Mouse (Mus musculus) embryonic stem cell, embryonic (primary cell): ENCODE data around the gene Rab15.

ENCODE experiments used
- CTCF ChIA-PET, 4 experiments: fragments of 300-600 bp in 2 of 4; fragments of 350-600 bp in 2 of 4; sonication (Branson Sonifier 250); formaldehyde crosslinking; loops; one replicate each; lab custom pipeline; 2022; ENCODE audit warnings: inconsistent platforms in 2 of 4; lab: Charles Lee
- POLR2A ChIA-PET, 4 experiments: fragments of 300-600 bp in 2 of 4; fragments of 350-600 bp in 2 of 4; sonication (Branson Sonifier 250); formaldehyde crosslinking; loops; one replicate each; lab custom pipeline; 2022; ENCODE audit warnings: antibody characterized with exemption in 4 of 4, inconsistent platforms in 1 of 4; lab: Charles Lee

The Rab15 gene

DNA sequence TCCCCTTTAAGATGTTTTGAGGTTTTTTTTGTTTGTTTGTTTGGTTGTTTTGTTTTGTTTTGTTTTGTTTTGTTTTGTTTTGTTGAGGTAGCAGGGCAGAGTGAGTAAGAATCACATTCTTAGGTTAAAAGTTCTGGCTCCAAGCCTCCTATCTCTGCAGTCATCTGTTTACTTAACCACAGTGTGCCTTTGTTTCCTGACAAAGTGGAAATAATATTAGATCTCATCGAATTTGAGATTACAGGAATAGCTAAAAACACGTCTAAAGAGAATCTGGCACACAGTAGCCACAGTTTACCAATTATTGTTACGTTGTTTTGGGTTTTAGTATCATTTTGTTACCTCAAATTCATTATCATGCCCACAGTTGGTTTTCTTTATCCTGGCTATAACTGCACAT, 48.1 kb downstream of the Rab15 start:
- CTCF ChIA-PET = interaction anchor here in 1 of 4 experiments (0.5 kb wide), 1 partner anchor 63 kb away, joined by 9 read pairs; no protein-coding TSS in a partner anchor
- POLR2A ChIA-PET = interaction anchor here in 2 of 4 experiments (0.6 to 1.3 kb wide), 2 partner anchors 10 to 1858 kb away, joined by 3 read pairs; partner anchors contain the start of genes Churc1 (in 1 of the 2) and Fntb (in 1 of the 2)

DNA sequence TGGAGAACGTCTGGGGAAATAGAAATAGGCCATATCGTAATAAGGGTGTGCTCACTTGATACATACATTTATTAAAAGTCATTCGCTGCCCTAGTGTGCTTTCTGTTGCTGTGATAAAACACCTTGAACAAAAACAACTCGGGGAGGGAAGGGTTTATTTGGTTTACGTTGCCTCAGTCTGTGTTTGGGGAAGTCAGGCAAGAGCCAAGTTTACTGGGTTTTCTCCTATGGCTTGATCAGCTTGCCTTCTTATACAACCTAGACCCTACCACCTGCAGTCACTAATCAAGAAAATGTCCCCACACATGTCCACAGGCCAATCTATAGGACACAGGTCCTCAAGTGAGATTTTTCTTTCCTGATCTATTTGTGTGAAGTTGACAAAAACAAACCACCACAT, 51.2 kb downstream of the Rab15 start:
- ChIA-PET CTCF (no interaction called here), POLR2A (interaction anchor here in 1 of 4 experiments (1.9 kb wide), 1 partner anchor 10 kb away, joined by 5 read pairs; no protein-coding TSS in a partner anchor)

DNA sequence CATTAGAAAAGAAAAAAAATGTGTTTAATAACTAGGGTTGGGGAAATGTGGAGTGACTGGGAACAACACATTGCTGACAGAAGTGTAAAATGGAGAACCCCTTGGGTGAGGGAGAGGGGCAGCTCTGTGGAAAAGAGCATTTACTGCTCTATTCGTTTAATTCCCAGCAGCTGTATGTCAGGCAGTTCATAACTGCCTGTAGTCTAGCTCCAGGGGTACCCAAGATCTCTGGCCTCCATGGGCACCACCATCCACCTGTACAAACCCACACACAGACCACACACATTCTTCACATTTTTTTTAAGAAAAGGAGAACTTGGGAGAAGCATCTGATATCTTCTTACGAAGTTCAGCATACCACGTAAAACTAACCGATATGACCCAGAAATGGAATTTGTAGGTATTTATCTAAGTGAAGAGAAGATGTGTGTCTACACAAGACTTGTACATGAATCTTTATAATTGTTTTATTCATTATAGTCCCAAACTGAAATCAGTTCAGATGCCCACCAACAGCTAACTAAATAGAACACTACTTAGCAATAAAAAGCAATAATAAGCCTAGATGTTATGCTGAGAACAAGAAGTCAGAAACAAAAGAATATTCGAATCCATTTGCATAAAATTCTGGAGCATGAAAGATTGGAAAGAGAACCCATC, 51.7 kb downstream of the Rab15 start:
- POLR2A ChIA-PET = interaction anchor here in 1 of 4 experiments (1.9 kb wide), 1 partner anchor 11 kb away, joined by 5 read pairs; no protein-coding TSS in a partner anchor

DNA sequence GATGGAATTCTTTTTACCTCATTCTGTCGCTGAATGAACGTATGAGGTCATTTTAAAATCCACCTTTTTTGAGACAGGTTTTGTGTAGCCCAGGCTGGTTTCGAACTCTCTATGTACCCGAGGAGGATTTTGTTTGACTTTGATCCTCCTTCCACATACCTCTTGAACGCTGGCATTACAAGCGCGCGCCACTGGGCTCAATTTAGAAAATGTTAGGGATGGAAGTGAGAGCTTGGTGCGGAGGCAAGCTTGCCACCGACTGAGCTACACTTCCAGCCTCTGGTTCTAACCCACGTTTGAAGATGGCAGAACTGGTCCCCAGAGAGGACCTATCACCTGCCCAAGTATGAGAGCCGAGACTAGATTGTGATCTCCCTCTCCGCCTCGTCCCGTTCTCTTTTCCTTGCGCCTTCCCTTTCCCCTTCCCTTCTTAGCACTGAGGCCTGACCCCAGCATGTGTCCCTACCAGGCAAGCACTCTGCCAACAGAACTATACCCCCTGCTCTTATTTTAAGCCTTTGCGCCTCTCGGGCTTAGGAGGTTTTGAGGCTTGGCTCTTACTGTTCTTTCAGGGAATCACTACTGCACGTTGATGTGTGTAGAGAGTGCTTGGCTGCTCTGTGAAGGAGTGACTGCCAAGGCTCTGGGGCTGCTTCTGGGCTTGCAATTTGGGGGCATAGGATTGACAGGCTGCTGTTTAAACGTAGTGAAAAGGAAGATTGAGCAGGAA, 56.6 kb downstream of the Rab15 start:
- POLR2A ChIA-PET = interaction anchor here in 3 of 4 experiments (0.6 to 4.7 kb wide), 9 partner anchors 12 to 120 kb away, joined by 3 to 21 read pairs (median 4); no protein-coding TSS in a partner anchor
- CTCF ChIA-PET = interaction anchor here in 2 of 4 experiments (1.0 to 1.6 kb wide), 4 partner anchors 13 to 270 kb away, joined by 3 to 10 read pairs (median 4); no protein-coding TSS in a partner anchor

More for the DNA sequence above, 51.7 kb downstream of the Rab15 start:
- CTCF ChIA-PET = no interaction called here

DNA sequence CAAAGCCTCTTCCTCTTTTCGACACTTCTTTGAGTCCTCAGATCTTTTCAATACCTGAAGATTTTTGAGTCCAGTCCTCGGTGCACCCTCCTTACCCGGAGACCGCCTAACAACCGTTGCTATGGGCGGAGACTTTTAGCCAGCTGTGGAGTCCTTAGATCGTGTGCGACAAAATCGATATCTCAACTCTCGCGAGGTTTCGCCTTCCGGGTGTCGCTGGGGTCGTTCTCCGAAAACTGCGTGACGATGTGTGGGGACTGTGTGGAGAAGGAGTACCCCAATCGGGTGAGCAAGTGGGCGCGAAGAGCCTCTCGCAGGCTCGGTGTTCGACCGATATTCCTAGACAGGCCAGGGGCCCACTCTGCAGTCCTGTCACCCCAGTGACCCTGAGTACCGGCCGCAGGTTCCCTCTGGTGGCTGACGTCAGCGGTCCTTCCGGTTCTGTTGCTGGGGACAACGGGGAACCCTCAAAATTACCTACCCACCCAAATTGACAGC, 57.3 kb downstream of the Rab15 start, which contains the start of the genes Churc1 and Fntb:
Gene Churc1 (plus strand): TSS at position 185 of the 498 bp plus-strand sequence.
Gene Fntb (plus strand): TSS at position 236 of the 498 bp plus-strand sequence.
- CTCF ChIA-PET = interaction anchor here in 2 of 4 experiments (1.0 to 1.6 kb wide), 4 partner anchors 12 to 269 kb away, joined by 3 to 10 read pairs (median 4); no protein-coding TSS in a partner anchor
- POLR2A ChIA-PET = interaction anchor here in 3 of 4 experiments (0.6 to 4.7 kb wide), 11 partner anchors 9 to 250 kb away, joined by 3 to 21 read pairs (median 3); no protein-coding TSS in a partner anchor

DNA sequence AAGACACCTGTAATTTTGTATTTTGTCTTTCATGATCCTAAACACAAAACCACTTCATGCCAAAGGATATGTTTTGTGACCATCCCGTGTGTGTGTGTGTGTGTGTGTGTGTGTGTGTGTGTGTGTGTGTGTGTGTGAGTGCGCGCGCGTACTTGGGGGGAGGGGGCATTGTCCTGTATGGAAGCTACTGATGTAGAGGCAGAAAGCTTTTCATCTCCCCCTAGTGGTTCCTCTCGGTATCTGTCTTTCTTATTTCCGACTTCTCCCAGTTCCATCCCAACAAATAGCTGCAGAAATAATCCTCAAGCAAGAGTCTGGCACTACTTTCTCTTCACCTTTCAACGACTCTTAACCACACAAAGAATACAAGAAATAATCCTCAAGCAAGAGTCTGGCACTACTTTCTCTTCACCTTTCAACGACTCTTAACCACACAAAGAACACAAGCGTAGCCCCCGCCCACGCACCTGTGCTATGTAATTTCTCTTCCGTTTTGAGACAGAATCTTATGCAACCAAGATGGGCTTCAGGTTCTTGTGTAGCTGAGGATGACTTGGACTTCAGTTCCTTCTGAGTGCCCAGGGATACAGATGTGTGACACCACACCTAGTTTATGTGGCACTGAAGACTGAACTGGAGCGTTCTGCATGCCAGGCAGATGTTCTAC, 69.9 kb downstream of the Rab15 start:
- ChIA-PET POLR2A (interaction anchor here in 3 of 4 experiments (0.6 to 2.9 kb wide), 10 partner anchors 10 to 678 kb away, joined by 3 to 21 read pairs (median 5); partner anchors contain the start of genes Churc1 (in 3 of the 3), Fntb (in 3 of the 3) and Mthfd1 (in 1 of the 3)), CTCF (interaction anchor here (0.5 to 2.4 kb wide), 58 partner anchors 9 to 969 kb away, joined by 3 to 29 read pairs (median 4); partner anchors contain the start of genes Churc1 (in 2 of the 4) and Fntb (in 2 of the 4))

DNA sequence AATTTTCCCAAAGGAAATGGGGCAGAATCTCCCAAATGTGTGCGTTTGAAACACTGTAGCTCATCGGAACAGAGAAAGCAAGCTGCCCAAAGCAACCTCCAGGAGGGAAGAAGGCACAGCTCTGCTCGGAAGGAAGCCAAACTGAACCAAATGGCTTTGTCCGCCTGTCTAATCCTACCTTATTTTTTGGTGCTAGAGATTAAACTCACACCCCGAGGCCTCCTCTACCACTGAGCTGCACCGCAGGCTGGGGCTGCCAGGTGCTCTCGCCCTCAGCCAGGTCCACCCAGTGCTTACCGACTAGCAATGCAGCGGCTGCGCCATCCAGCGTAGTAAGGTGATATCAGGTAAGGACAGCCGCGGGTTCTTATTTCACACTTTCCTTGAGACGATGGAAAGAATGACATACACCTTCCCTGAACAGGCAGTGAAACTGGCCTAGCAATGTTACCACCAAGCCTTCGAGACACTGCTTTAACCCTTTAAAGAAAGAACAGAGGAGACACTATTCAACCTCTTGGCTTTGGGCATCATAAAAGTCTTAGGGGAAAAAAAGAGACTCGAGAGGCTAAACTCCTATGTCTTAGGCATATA, 71.7 kb downstream of the Rab15 start:
- CTCF ChIA-PET = no interaction called here
- POLR2A ChIA-PET = interaction anchor here in 1 of 4 experiments (0.7 to 1.5 kb wide), 3 partner anchors 11 to 148 kb away, joined by 3 to 4 read pairs (median 4); no protein-coding TSS in a partner anchor
